Mouse (Mus musculus): ENCODE data around the gene Plekhg2.

Gene Plekhg2

DNA sequence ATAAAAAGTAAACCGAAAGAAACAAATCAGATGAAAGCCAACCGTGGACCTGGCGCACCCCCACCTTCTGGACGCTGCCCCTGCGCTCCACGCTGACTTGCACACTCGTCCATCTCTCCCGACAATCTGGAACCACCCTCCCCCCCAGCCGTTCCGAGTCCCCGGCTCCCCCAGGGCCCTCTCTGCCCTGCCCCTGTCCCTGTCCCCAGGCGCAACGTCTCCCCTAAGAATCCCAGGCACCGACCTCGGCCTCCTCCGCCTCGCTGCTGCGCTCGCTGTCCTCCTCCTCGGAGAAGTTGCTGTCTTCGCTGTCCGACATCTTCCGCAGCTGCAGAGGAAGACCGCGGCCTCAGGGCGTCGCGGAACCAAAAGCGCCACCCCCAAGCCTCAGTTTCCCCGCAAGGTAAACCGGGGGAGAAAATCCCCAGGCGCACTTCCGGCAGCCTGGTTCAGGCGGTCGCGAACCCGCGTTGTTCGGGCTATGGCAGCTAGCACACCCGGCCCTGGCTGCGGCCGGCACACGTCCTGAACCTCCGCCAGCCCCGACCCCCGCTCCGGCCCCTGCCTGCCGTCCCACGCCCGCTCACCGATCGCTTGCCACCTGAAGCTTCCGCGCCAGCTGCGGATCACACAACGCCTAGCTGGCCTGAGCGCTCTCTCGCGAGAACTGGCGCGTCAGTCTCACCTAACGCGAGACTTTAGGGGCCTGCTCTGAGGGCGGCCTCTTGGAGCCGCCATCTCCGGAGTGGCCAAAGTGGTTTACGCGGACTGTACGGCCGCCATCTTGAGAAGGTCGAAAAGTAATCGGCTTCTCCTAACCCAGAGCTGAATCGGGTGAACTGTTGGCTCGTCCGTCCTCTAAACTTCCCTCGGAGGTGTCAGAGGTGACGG lies 34.0 kb downstream of the Plekhg2 start, which contains the start of gene Supt5:
TSS of gene Supt5 (minus strand) at position 639 of the 891 bp plus-strand sequence.
- peak; percentile 99 for DNase-seq (ENCODE audit: low read depth, low spot score)

GRCm38 (mm10) chr7:28335471-28335870 lies 36.9 kb downstream of the Plekhg2 start:
- DNase-seq (ENCODE audit: low read depth, low spot score), result no peak

DNA sequence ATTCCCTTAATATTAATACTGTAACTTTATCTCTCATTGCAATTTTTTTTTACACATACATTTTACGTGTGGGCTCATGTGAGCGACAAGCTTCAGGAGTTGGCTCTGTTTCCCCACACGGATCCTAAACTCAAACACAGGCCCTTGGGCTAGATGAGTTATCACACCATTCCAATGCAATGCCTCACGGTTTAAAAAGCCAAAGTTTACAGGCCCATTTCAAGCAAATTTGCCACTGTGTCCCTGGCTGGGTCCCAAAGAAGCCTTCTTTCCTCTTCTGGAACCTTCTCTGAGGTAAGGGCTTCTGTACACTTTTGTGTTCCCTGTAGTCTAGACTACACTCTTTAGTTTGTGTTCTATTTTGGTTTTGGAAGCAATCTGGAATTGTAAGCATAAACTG lies 37.9 kb downstream of the Plekhg2 start:
- DNase-seq (ENCODE audit: low read depth, low spot score), result no peak

- no peak for DNase-seq (ENCODE audit: low read depth, low spot score)
Observed at GRCm38 (mm10) chr7:28328260-28328659, 44.1 kb downstream of the Plekhg2 start.

GRCm38 (mm10) chr7:28326457-28326856 lies 45.9 kb downstream of the Plekhg2 start:
- no peak for DNase-seq (ENCODE audit: low read depth, low spot score)

DNA sequence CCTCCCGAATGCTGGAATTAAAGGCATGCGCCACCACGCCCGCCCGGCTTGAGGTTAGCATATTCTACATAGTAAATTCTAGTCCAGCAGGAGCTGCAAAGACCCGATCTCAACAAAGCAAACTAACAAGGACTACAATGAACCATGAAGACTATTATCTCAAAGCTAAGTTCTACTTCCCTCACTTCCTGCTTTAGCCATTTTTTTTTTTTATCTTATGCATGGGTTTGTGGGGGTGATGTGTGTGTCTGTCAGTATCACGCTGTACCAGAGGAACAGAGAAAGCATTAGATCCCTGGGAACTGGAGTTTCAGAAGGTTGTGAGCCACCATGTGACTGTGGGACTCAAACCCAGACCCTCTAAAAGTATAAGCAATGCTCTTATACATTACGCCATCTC lies 47.1 kb downstream of the Plekhg2 start:
- no peak for DNase-seq (ENCODE audit: low read depth, low spot score)

DNA sequence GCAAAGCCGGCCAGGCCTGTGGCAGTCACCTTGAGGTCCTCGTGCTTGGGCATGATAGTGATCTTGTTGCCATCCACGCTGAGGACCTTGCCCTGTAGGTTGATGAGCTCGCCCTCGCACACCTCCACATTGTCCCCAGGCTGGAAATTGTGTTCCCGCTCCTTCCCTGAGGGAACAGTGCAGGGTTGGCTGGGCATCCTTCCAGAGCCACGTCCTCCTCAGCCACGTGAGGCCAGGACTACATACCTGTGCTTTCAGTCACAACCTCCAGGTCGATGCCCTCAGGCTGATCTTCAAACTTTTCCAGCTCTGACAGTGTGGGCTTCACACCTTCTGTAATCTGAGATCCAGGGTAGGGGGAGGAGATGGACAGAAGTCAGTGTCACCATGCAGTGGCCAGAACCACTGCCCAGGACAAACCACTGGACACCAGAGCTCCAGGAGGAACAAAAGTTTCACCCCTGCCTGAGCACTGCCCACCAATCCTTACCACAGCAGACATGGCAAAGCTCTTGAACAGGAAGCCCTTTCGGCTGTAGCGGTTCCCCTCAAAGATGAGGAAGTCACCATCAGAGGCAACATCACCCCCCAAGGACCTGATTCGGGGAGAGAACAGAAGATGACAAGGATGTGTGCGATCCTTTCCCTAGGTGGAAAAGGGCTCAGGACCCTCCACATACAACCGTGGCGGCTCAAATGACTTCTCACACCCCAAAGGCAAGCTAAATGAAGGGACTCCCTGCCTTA lies 50.3 kb downstream of the Plekhg2 start:
- no peak for DNase-seq (ENCODE audit: low read depth, low spot score)

DNA sequence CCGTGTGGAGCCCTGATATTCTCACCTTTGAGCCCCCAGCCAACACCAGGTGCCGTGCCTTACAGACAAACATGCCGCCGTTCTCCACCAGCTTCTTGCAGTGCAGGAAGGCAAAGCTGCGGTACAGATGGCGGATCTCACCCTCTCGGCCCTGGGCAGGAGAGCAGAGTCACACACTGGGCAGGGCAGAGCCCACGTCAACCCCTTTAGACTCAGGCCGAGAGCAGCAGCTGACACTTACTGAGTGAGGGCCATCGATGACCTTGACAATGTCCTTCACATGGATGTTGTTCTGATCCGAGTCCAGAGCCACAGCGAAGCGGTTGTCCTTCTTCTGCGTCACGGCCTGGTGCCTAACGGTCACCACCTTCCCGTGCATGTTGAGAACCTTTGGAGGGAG lies 53.7 kb downstream of the Plekhg2 start:
- no peak for DNase-seq (ENCODE audit: low read depth, low spot score)

GRCm38 (mm10) chr7:28318036-28318435 lies 54.4 kb downstream of the Plekhg2 start:
- DNase-seq (ENCODE audit: low read depth, low spot score), result no peak

DNA sequence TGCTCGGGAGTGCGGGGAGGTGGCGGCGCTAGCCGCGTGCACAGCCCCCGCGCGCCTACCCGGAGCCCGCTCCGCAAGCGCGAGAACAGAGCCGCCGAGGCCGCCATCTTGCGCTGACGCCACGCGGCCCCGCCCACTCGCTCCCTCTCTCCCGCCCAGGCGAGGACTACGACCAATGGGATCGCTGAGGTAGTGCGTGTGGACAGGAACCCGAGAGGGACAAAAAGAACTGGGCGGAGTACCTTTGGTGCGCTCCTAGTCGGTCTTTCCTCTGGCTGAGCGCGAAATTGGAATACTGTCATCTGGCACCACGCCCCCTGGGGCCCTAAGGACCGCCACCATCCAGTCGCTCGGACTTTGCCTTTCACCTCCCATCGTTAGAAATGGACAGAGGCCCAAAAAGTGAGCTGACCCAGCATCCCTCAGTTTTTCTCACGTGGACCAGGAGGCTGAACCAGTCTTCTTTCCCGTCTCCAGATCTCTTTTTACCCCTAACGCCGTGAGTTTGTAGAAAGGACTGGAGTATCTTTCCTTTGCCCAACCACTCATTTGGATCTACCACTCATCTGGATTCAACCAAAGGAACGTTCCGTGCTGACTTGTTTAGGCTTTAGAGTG lies 60.4 kb downstream of the Plekhg2 start, which contains the start of gene Timm50:
TSS of gene Timm50 (minus strand) at position 147 of the 618 bp plus-strand sequence.
- peak; percentile 94 for DNase-seq (ENCODE audit: low read depth, low spot score)

DNA sequence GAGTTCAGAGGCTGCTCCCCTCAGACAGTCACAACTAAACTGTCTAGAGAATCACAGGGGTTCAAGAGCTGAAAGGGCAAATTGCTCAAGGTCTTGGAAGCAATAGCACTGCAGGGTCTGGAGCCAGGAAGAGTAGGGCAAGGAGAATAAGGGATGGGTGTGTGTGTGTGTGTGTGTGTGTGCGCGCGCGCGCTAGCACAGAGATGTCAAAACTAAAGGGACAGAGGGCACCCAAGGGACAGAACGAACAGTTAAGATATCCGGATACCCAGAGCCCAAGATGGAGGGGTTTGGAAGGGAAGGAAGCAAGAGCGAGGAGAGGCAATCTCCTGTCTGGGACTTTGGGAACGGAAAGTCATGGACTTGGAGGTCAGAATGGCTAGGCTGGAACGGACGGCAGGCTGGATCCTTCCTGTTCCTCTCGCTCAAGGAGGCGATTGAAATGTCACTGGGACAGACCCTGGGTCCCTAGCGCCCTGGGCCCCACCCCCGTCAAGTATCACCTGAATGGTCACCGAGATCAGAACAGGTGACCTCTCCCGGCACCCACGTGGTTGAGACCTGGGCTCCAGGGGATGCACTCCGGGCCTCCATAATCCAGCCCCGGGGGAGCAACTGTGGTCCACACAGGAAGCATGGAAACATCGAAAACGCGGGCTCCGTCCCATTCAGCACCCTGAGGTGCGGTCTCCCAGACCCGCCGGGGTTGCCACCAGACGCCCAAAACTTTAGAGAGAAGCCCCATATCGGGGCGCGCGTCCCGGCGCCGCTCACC lies 61.1 kb downstream of the Plekhg2 start:
- peak; percentile 37 for DNase-seq (ENCODE audit: low read depth, low spot score)

GRCm38 (mm10) chr7:28309737-28310136 lies 62.7 kb downstream of the Plekhg2 start:
- no peak for DNase-seq (ENCODE audit: low read depth, low spot score)
